Mouse (Mus musculus): ENCODE measurements around the gene Exosc5. TPM values are rescaled to one million over a fixed set of nuclear protein-coding genes. Genes with fewer than 3 reads are reported as not detected.
A peak's percentile ranks its signal among the peaks of the same experiment; 100 is the strongest.

The Exosc5 gene
- polyA plus RNA-seq, 2 experiments from 2014 or later, result 97.0 to 157 TPM

DNA sequence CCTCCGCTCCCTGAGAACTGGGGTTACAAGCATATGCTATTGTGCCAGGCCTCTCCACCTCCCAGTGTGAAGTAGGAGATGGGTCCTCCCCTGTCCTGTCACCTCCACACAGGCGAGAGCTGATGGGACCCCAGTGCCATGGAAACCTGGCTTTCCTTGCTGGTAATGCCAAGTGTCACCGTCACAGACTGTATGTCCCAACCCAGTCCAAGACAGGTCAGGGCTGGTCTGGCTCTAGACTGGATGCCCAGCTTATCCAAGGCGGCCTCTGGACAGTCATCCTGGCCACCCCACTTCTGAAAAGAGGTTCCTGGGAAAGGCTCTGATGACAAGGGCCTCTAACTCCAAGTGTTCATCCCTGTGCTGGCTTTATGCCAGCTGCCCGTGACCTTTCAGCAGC, 21.9 kb upstream of the Exosc5 start:
- no peak for ATAC-seq

DNA sequence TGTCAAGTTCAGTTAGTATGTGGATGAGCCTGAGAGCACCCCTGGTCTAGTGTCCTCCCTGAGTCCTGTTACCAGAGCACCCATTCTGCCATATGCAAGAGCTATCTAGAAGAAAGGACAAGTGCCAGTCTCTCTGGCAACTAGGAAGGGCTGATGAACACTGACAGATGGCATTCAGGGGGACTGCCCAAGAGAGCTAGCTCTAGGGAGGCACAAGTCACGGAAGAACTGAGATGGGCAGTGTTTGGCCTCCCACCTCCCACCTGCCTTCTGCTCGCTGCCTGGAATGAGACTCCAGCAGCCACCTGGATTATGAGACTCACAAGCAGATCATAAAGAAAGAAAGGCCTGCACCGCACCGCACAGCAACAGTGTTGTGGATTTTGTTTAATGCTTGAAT, 19.2 kb upstream of the Exosc5 start:
- ATAC-seq, result no peak

DNA sequence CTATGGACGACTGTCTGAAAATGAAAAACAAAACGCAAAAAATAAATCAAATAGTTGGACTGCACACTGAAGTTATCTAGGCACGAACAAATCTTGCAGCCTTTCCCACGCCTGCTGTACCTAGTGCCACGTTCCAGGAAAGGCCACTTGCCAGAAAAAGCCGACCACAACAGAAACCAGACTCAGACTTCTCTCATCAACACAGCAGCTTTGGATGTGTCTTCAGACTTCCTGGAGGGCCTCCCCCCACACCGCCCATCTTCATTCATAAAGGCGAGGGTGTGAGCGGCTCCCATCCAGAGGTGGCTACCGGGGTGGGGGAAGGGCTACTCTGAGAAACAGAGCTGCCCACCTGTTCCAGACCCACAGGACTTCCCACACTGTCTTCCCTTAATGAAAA, 14.8 kb upstream of the Exosc5 start:
- ATAC-seq, result peak; percentile 60

DNA sequence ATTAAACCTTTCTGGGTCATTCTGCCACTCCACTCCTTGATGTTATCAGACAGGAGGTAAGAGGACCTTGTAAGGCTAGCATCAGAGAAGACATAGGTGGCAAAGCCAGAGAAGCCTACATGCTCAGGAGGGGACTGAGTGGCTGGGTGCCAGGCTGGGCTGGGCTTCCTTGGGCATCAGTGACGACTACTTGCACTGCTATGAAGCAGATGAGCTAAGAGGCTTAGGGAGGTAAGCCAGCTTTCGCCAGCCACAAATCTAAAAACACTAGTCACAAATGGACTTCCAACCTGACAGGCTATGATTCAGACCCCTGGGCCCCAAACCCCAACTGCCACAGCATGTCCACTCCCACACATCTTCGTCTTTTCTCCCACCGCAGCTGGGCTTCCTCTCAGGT, 14.3 kb upstream of the Exosc5 start:
- no peak for ATAC-seq

DNA sequence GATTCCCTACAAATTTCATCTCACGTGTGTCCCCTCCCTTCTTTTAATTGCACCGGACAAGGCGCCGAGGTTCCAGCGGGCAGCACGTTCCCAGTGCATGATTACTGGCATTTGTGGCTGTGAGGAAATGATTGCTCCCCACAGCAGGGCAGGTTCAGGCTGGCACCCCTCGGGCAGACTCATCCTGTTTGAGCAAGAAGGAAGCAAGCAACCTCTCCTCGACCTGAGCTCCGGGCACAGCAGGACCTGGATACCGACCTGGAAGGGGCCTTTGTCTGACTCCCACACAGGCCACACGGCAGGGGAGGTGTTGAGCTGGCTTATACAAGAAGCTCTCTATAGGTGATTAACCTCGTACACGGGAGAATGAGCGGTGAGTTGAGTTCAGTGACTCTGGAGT, 13.9 kb upstream of the Exosc5 start:
- ATAC-seq, result no peak

DNA sequence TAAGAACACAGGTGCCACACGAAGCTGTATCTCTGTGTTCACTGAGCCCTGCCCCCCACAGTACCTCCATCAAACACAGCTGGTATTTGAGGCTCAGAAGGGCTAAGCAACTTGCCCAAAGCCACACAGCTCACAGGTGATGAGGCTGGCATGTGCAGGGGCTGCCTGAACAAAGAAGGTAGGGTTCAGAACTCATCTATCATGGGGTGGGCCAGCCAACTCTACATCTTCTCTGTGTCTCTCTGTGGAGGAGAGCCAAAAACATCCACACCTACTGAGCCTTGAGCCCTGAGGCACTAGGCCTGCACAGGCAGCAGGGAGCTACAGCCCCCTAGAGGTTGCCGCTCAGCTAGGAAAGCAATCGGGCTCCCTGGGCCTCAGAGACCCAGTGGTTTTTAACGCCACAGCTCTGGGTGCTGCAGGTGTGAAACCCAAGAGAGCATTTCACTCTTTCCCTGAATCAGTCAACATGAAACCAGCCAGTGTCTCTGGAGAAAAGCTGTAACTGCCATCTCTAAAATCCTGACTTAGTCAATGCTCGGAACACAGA, 11.3 kb upstream of the Exosc5 start:
- peak; percentile 53 for ATAC-seq

DNA sequence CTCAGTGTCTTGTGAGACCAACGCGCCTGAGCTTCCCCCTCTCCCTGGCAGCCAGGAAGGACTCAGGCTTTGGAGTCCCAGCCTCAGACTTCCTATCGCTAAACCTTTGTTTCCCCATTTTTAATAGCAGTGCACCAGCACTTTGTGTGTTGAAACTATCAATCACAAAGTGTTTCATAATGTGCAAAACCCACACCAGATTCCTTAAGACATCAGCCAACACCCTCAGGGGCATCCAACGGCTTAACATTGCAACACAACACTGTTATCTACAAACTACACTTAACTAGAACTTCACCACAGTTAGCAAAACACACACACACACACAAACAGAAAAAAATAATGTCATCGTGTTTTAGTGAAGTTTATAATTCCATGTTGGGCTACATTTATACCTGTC, 9.1 kb upstream of the Exosc5 start:
- no peak for ATAC-seq

DNA sequence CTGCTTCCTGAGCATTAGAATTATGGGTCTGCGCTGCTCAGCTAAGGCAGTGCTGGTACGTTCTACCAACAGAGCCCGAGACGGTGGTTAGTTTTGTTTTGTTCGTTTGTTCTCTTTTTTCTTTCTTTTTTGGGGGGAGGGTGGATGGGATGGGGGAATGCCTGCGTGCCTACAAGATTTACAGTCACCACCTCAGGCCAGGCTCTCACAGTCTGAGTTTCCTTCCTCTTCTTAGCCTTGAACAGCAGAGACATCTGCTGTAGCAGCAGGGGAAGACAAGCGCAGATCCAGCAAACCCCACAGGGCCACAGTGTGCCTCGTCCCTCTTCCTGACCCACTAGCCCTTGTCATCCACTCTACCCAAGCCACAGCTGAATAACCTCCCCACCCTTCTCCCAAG, 7.7 kb upstream of the Exosc5 start:
- no peak for ATAC-seq

DNA sequence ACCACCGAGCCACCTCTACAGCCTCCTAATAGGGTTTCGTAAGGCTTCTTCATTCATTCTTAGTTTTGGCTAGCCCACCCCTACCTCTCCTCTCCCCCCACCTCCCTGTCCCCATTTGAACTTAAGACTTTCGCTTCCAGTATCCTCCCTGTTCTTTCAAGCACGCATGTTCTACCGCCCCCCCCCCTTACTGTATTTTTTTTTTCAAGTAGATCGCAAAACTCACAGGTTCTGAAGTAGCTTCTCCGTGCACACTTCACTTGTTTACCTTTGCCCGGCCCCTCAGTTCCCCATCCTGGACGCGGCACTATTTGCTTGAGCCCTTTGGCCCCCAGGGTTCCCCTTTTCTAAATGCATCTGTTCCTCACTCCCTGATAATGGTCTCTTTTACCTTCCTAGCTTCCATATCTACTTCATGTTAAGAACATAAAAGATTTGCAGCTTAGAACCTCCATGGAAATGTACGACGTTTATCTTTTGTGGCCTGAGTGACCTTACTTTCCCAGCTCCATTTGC, 6.7 kb upstream of the Exosc5 start:
- no peak for ATAC-seq

DNA sequence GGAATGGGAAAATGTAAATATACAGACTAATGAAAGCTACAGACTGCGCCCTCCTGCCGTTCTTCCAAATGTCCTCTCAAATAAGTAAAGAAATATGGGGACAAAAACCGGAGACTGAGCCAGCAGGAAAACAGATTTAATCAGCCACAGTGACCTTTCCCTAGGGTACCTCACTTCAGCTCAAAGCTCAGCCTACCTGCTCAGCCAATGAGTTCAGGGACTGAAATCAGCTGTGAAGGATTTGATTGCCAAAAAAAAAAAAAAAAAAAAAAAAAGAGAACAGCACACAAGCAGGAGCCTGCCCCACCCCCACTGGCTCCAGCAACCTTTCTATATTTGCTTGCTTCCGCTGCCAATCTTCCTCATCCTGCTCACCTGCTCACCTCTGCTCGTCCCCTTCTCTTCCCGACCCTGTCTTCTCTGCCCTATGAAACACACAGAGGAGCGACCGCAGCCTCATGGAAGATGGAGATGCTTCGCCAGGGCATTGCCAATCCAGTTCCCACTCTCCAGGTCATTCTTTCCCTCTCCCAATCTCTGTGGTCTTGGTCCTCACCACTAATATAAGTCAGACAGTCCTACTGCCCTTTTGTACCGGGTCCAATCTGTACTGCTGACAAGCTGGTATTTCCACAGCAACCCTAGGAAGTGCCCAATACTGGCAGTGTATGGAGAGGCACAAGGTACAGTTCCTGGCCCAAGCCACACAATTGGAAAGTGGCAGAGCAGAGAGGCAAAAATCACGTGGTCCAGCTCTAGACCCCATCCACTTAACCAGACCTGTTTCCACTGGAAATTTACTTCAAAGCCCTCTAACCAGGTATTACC, 3.1 kb upstream of the Exosc5 start:
- ATAC-seq, result no peak

DNA sequence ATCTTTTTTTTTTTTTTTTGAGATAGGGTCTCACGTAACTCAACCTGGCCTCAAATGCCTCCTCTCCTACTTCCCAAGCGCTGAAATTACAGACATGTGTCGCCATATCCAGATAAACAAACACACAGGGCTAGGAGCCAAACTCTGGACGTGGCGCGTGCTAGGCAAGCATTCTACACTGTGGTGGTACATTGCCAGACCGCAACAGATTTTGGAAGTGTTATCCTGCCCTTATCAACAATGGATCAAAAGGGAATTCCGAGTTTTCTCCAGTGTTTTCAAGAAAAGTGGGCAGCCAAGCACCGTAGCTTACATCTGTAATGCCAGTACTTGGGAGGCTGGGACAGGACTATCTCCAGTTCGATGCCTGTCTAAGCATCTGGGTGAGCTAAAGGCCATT, 1.2 kb upstream of the Exosc5 start:
- ATAC-seq, result no peak

DNA sequence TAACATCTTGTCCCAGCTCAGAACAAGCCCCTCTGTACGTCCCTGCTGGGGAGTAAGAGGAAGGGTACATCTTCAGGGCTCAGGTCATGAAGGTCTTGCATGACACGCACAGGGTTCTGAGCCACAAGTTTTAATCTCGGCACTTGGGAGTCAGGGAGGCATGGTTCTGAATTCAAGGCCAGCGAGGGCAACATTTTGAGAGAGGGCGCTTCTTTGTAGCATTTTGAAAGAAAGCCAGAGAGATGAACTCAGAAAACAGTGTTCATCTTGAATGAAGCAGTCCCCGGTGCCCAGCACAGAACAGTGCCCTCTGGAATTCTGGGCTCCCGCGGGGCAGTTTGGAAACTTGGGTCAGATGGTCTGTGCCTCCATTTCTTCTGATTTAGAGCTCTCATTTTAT, 7.4 kb downstream of the Exosc5 start:
- ATAC-seq, result no peak

DNA sequence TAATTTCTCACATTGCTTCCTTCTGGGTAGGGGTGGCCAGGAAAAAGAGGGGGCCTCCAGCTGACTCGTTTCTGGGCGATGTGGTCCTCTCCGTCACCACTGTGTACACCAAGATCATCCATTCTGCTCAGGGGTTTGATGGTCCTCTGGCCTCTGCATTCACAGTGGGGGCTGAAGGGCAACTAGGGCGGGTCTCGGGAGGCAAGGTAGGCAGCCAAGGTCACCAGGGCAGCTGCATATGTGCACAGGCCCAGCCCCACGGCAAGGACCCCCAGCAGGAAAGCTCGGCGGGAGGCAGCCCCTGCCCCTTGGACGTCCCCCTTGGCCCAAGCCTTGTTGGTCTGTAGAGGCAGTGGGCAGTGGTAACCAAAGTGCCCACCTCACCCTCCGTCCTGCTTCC, 10.2 kb downstream of the Exosc5 start:
- no peak for ATAC-seq

DNA sequence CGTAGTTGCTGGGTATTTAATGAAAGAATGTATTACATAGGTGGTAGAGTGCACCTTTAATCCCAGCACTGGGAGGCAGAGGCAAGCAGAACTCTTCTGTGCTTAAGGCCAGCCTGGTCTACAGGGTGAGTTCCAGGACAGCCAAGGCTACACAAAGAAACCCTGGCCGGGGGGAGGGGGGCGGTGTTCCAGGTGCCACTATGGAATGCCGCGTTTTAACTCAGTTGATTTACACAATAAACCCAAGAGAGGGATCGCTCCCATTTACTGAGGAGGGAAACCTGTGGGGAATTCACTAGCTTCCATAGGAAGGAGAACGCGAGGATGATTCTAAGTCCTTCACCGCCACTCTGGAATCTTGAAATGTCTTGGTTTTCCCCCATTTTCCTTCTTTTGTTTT, 10.7 kb downstream of the Exosc5 start:
- ATAC-seq, result no peak

DNA sequence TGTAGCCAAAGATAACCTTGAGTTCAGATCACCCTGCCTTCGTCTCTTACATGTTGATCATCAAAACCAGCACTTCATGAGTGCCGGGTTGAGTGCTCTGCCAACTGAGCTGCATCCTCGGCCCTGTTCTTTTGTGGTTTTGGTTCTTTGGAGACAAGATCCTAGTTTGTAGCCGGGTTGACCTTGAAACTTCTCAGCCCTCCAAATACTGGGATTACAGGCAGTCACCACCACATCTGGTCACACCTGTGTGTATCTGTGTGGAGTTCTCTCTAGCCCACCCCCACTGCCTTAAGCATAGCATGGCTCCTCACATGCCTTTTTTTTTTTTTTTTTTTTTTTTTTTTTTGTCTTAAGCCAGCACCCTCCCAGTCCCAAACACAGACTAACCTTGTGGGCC, 11.1 kb downstream of the Exosc5 start:
- ATAC-seq, result no peak

DNA sequence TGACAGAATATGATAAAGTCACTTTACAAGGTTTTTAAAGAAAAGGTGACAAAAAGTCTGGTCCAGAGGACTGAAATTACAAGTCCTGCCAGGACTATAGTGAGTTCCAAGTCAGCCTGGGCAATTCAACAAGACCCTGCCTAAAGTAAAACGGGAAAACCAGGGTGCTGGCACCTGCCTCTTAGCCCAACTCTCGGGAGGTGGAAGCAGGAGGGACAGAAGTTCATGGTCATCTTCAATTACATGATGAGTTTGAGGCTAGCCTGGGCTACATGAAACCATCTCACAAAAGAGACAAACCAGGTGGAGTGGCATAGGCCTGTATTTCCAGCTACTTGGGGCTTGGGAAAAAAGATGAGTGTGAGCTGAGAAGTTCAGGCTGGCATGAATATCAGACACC, 12.7 kb downstream of the Exosc5 start:
- ATAC-seq, result no peak

DNA sequence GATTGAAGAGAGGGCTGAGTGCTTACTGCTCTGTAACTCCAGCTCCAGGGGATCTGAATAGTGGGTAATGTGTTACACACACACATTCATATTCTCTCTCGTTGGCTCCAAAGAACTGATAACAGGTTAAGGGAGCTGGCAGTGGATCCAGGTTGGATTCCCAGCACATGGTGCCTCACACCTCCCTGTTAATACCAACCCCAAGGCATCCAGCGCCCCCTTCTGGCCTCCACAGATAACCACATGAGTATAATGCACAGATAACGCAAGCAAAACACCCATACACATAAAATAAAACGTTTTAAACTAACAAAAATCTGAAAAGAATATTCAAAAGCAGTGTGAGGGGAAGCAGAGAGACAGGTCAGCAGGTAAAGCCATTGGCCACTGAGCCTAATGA, 13.5 kb downstream of the Exosc5 start:
- ATAC-seq, result no peak

DNA sequence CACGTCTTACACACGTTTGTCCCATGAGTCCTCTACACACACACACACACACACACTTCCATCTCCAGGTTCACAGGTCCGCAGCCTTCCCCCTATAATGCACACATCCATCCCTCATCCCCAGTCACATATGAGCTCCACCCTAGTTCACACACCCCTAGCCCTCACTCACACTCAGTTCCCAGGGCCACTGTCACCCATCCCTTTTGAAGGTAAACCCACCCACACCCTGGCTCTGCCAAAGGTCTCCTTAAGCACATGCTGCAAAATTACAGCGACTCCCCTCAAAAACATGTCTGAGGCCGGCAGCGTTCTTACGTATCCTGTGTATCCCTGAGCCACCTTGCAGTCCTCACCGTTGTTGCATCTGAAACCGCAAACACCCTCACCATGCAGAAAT, 15.3 kb downstream of the Exosc5 start:
- ATAC-seq, result no peak

DNA sequence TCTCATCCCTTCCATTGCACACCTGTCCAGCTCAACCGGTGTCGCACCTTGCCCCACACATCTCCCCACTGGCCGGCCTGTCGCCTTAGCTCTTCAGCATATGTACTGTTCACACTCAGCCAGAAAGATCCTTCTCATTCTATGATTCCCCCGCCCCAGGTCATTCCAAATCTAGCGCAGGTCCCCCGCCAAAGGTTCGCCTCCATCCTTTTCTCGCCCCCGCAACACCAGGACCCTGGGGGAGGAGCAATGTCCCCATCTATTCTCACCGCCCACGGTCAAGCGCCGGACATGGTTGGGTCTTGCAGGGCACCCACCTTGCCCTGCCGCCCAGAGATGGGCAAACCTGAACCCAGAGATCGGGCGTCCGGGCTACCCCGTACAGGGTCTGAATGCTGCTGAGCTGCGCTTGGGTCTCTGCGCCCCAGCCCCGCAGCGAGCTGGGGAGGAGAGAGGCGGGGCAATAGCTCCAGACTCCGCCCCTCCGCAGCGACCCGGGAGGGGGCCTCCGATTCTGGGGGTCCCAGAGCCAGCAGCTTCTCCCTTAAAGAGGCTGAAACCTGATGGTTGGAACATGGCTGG, 15.8 kb downstream of the Exosc5 start, which contains the start of gene Tmem91:
Tmem91 (minus strand) TSS at position 448 of the 582 bp plus-strand sequence.
- no peak for ATAC-seq

DNA sequence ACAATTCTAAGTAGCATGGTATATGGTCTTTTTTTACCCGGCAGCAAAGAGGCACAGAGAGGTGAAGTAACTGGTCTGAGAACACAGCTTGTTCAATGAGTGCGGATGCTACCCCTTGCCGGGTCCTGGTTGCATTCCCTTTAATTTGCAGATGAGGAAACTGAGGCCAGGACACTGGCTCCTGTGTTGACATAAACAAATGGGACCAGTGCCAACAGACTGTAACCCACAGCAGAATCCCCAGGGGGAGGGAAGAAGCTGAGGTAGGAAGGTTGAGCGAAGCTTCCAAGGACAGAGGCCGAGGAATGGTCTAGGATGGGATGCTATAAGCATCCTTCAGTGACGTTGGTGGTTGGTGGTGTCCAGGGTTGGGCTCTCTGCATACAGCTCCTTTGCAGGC, 16.4 kb downstream of the Exosc5 start:
- ATAC-seq, result no peak

DNA sequence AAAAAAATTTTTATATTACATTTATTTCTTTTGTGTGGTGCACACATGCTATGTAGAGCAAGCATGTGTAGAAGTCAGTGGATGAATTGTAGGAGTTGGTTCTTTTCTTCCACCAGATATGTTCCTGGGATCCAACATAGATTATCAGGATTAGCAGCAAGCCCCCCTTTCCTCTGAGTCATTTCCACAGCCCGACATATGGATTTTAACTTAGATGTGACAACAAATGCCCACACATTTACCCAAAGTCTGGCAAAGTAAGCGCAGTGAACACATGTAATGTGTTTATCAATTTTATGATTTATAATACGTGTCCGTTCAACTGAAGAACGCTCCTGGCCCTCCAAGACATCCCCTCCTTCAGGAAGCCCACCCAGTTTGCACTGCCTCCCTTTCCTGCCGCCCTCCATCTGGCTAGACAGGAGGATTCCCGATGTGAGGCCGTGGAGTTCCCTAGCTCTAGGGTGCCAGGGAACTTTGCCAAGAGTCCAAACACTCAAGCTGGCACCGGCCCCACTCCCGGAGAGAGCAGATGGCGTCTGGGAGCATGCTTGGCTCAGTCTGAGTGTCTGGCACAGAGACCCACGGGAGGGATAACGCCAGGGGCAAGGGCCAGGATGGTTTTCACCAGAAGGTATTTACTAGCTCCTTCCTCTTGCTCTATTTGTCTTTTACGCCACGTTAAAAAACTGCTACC, 17.3 kb downstream of the Exosc5 start:
- ATAC-seq, result no peak

DNA sequence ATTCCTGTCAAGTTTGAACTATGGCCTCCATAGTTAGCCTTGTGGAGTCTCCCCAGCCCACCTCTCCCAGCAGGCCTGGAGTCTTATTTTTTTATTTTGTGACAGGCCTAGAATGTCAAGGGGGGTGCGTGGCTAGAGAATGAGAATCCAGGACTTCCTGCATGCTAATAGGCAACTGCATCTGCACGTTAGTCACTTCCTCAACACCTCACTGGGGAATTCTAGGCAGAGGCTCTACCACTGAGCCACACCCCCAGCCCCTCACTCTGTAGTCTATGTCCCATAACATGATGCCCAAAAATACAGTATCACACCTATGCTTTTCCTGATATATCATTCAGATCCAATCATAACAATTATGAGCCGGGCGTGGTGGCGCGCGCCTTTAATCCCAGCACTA, 18.0 kb downstream of the Exosc5 start:
- no peak for ATAC-seq

DNA sequence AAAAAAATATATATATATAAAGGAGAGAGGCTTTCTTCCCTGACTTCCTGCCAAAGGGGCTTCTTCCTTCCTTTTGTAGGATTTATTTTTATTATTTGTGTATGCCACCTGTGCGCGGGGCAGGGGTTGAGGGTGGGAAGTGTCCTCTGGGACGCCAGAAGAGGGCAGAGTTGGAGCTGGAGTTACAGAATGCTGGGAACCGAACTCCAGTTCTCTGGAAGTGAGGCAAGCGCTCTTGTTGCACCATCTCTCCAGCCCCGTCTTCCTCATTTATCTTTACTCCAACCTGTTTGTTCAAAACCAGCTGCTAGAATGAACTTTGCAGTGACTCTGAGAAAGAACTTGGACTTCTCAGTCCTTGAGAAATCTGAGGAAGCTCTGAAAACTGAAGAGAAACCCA, 21.0 kb downstream of the Exosc5 start:
- ATAC-seq, result no peak

All from CD4-positive, CD25-positive, alpha-beta regulatory T cell, adult 4 months (primary cell).